Mouse (Mus musculus) layer of hippocampus, adult 9-11 months (tissue): ENCODE measurements around the gene Evi5l.
"Not testable (repeated sequence)": the region's sequence is repeated elsewhere in the genome, so short reads cannot be mapped to it uniquely, and the experiment has no call there.

ENCODE experiments used
- DNase-seq: peaks from one replicate; pipeline ENCODE4 v3.0.0; 2022

Evi5l gene

DNA sequence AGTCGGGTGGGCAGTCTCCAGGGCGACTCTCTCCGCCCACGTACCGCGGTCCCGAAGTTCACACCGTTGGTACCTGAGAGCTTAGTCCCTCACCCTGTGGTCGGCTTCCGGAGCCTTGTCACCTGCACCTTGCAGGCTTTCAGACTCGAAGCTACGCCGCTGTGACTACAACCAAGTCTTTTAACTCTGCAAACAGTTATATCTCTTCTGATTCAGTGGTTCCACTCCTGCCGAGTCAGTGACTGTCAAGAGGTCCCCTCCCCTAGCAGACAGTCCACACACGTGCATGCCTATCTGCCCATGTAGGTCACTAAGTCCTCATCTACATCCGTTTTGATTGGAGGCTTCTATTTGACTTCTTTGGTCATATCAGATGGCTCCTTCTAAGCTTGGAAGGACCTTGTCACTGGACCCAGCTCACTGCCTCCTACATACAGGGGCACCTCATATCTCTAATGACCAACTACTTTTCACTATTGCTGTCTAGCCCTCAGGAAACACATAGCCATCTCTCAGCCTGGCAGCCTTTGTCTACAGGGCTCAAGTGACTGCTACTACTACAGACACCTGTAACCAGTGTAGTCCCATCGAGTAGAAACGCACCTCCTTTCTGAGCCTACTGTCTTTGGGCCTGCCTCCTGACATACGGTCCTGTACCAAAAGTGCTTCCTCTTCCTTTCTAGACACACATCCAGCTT is 73.0 kb downstream of the Evi5l start:
- DNase-seq: no peak

DNA sequence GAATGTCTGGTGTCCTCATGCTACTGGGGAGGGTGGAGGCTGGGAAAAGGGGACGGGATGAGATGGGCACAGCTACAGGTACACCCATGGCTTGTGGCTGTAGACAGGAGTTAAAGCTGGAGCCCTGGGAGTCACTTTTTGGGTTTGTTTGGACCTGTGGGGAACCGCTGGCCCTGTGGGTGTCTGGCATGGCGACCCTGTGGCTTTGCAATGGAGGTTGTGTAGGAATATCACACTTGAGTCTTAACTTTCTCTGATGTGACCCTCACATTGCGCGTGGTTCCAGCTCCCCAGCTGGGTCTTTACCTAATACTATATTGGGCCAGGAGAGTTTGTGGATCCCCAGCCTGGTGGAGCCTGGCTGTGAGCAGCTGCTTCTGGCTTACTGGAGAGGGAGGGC is 78.7 kb downstream of the Evi5l start:
- DNase-seq: no peak

DNA sequence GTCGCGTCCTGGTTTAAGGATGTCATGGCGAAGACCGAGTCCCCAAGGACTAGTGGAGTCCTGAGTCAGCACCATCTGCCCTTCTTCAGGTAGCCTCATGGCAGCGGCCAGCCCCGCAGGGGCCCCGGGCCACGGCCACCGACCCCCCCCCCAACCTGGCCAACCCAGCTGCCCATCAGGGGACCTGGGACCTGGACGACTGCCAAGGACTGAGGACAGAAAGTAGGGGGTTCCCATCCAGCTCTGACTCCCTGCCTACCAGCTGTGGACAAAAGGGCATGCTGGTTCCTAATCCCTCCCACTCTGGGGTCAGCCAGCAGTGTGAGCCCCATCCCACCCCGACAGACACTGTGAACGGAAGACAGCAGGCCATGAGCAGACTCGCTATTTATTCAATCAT is 79.4 kb downstream of the Evi5l start:
- no peak for DNase-seq

DNA sequence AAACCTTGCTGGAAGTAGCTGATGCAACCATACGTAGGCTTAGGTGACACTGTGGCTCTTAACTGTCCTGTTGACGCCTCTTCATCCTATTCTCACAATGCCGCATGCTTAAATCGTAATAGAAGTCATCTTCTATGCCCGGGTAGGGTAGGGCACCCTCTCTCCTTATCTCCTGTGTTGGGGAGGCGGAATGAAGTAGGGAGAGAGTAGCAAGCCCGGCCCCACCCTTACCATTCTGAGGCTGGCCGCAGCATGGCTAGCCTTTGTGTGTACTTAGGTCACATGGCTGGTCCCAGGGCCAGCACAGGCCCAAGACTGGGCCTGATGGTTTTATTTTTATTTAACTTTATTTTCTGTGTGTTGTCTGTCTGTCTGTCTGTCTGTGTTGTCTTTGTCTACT is 80.9 kb downstream of the Evi5l start:
- DNase-seq: no peak

DNA sequence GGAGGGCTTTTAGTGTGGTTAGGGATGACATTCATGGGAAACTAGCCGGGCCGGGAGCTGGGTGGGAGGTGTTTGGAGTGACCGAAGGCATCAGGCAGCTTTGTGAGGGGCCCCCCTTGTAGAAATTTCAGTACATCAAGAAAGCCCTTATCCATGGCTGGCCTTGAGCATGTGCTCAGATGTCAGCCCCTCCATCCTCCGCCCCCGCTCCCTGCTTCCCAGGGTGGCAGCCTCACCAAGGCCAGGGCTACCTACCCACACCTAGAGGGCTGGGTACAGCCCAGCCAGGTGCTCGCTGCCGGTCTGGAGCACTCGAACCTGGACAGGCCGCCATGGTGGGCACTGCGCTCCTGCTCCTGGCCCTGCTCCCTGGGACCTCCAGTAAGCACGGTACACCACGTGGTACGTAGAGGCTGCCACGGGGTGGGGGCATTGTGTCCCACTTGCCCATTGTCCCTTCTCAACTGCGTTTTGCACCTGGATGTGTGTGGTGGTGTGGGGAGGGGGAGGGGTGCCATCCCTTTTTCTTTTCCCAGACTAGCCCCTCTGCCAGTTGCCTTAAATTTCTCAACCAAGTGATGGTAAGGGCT is 81.7 kb downstream of the Evi5l start, which contains the start of gene Tgfbr3l:
TSS of gene Tgfbr3l (plus strand) at position 264 of the 590 bp plus-strand sequence.
- DNase-seq: no peak

DNA sequence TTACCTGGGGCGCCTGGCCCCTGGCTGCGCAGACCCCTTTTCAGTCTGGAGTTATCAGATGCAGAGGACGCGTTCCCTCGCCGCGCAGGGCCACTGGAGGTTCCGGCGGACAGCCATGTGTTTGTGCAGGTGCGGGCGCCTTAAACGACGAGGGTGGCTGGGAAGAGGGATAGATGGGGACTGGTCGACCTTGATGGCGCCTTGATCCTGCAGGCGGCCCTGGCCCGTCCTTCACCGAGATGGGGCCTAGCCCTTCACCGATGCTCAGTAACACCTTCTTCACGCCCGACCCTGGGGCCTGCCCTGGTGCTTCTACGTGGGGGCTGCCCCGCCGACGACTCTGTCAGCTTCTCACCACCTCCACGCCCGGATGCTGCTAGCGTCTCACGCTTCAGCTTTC is 82.8 kb downstream of the Evi5l start:
- no peak for DNase-seq

DNA sequence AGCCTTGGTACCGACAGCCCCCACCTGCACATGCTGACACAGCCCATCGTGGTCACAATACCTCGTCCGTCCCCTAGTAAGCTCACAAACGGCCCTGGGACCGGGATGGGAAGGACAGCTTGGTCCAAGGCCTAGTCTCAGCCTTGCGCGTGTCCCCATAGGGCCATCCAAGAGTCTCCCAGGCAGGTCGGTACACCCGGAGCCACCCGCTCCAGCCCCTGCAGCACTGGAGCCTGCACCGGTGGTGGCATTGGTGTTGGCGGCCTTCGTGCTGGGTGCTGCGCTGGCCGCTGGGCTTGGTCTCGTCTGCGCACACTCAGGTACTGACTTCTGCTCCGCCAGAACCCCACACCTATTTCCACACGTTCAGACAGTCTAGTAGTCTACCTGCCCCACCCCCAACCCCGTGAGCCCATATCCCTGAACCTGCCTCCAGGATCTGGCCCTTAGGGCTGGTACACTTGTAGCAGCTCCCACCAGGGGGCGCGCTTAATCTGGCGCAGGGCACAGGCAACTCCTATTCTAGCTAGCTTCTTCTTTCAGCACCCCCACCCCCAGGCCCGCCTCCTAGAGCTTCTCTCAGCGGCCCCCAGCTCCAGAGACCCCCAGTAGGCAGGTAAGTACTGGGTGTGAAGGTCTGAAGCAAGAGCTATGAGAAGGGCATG is 84.1 kb downstream of the Evi5l start:
- peak; percentile 84 for DNase-seq

DNA sequence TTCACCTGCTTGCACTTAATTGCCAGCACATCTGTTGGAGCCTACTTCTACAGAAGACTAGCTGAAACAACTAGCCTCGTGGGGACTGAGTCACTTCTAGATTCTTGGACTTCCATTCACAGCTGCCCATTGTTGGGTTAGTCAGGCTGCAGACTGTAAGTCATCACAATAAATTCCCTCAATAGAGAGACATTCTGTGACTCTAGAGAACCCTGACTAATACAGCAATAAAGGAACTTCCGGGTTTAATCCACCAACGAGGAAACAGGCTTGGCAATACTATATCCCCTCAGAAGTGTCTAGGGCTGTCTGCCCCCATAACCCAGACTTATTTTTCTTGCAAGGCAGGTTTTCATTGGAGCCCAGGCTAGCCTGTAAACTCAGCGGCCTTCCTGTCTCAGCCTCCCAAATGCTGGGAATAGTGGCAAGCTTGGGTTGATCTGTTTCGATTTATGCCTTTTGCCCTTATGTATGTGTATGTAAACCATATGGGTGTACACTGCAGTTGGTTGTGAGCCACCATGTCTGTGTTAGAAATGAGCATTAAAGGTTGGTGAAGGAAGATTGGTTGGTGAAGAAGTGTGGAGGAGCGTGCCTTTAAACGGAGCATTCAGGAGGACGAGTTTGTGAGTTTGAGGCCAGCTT is 85.9 kb downstream of the Evi5l start:
- DNase-seq: no peak

DNA sequence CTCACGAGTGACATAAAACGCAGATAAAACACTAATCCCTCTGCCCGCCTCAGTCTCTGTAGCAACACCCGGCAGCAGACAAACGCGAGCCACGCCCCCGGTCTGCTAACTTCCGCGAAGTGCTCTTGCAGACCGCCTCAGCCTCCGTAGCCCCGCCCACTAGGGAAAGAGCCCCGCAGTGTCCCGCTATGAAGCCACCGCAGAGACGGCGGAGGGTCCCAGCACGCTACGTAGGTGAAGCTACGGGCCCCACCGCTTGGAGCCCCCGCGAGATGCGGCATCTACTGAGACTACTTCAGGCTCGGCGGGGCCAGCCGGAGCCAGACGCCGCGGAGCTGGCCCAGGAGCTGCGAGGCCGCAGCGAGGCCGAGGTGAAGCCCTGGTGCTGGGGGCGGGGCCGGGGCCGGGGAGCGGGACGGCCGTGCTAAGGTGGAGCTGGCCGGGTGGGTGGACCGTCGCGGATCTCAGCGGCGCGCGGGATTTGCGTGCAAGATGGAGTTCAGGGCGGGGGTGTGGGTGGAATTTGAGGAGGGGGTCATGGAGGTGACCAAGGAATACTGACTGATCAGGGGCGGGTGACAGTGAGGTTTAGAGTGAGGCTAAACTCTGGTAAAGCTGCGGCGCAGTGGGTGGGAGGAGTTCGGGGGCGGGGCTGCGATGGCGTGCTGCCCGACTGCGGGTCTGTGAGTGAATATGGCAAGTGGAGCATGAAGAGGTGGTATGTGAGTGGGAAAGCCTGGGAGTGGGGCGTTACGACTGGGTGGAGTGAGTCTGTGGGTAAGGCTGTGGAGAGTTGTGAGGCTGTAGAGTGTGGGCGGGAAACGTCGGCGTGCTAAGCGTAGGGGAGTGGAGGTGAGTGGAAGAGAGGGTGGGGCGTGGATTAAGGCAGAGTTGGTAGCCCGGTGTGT is 86.8 kb downstream of the Evi5l start, which contains the start of gene Snapc2:
TSS of gene Snapc2 (plus strand) at position 147 of the 908 bp plus-strand sequence.
- peak; percentile 95 for DNase-seq

DNA sequence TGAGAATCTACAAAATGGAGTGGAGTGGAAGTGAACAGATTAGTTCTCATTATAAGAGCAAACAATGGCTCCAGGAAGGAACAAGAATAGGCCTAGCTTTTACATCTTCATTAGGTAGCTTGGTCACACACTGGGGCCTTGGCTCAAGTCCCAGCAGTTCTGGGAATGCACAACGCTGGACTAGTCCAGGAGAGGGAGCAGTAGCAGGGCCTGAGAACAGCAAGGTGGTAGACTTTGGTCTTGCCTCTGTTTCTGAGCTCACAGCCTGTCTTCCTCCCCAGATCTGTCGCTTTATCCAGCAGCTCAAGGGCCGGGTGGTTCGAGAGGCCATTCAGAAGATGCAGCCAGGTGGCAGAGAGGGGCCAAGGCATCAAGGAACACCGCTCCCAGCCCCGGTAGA is 87.6 kb downstream of the Evi5l start:
- DNase-seq: peak; percentile 76

DNA sequence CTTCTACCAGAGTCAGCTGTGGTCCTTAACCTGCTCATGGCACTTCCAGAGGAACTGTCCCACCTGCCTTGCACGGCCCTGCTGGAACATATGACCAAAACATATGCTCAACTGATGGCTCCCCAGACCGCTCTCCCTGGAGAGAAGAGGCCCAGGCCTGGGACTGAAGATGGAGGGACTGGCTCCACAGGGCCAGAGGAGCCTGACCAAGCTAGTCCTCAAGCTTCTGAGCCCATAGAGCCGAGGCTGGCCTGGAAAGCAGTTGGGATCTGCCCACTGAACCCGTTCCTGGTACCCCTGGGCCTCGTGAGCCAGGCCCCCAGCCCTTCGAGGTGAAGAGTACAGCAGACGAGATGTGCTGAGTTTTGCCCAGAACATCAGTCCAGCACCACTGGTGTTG is 89.1 kb downstream of the Evi5l start:
- DNase-seq: not testable (repeated sequence)

DNA sequence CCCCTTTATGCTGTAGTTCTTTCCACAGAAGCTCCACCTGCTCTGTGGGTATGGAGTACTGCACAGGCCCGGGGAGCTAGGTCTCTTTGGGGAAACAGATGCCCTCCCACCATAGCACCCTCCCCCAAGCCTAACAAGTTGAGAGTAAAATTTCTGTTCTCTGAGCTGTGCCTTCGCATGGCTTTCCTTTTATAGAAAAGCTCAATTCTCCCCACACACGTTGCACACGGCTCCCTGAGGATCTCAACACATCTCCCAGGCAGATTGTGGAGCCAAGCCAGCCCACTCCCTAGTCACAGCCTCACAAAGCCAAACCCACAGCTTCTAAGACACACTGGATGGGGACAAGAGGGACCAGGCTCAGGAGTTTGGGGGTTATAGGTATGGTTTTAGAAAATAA is 90.5 kb downstream of the Evi5l start:
- peak; percentile 94 for DNase-seq

DNA sequence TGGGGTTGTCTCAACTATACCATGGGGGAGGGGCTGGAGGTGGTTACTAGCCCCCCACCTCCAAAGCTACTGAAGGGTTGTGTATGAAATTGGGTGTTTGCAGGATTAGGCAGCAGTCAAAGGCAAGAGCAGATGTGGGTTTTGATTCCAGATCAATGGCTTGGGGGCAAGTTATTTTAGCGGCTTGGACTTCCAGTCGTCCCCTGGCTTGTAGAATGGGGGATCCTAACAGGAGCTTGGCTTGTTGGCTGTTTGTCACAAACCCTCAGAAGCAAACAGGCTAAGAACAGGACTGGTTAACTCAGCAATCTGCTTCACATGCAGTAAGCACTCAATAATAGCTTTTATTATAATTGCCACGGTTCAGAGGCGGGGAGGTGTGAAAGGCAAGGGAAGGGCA is 91.0 kb downstream of the Evi5l start:
- no peak for DNase-seq

DNA sequence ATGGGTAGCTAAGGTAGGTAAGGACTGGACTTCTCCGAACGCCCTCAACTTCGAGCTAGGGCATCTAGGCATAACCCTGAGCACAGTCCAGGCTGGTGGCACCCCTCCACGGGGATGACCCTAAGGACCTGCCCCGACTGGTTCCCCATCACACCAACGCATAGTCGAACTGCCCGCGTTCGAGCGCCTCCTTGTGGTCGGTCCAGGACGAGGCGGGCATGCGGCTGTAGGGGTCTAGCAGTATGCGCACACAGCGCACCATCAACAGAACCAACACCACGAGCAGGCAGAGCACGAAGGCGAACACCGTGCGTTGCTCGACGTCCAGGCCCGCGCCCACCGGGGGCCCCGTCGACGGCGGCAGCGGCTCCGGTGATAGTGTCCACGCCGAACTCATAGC is 91.9 kb downstream of the Evi5l start:
- DNase-seq: peak; percentile 83

DNA sequence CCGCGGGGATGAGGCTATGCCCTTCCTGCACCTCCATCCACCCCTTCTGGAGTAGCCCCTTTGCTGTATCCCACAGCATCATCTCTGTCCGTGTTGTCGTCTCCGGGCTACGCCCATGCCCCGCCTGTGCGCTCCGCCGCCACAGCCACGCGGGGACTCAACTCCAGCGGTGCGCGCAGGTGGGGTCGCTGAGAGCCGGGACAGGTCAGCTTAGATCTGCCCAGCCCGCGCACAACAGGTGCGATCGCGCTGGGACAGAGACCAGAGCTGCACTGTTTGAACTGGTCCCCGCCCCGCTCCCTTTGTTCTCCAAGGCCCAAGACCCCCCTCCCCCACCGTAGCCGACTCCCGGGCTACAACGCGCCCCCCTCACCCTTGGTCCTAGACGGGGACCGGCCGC is 92.3 kb downstream of the Evi5l start:
- DNase-seq: no peak

DNA sequence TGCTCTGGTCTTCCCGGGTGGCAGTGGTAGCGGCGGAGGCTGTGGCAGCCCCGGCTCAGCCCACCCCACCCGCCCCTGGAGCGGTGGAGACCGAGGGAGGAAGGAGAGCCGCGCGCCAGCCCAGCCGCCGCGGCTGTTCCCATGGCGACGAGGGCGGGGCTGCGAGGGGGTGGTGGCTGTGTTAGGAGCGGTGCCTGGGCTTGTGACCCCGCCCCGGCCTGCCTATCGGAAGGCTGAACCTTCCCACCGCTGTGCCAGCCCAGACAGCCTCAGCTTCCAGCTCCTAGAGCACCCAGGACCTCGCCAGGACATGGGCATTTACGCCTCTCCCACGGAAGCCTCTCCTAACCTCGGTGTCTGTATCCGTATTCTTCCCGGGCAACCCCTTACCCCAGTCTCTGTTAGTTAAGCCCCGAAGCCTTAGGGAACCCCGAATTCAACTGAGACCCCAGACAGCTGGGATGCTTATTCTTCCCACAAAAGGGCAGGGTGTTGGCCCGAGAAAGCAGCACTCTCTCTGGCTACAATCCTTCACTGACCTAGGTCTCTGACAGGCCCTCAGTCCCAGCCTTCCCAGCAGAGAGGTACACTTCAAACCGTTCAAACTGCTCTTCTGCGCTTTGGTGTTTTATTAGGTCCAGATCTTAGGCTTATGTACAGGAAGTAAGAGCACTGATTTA is 92.9 kb downstream of the Evi5l start, which contains the start of gene Ctxn1:
TSS of gene Ctxn1 (minus strand) at position 150 of the 680 bp plus-strand sequence.
- DNase-seq: peak; percentile 95

DNA sequence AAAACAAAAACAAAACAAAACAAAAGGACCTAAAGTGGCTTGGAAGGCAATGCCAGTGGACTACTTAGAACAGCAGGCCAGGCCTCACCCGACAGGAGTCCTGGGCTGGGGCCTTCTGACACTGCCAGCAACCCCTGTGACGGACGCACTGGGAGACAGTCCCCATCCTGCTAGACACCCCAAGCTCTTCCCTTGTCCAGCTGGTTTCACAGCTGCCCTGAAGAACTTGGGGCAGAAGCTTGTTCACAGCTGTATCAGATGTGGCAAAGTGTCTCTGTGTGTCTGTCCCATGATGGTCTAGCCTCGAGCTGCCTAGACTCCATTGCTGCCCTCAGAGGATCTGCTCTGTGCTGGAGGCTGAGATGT is 93.4 kb downstream of the Evi5l start:
- no peak for DNase-seq
